Mouse (Mus musculus) liver, adult 2 months (tissue): ENCODE measurements around the gene Surf1.

Source experiments
- CTCF ChIP-seq: fragments of 200-500 bp; IDR thresholded peaks from 2 replicates; pipeline ENCODE4 v1.5.1; 2011; ENCODE audit warnings: low read depth, low read length, control low read depth
- POLR2A ChIP-seq: fragments of 200-500 bp; IDR thresholded peaks from 2 replicates; pipeline ENCODE4 v1.6.1; 2011; ENCODE audit warnings: low read length, control low read depth; ENCODE audit not compliant: insufficient read depth; ENCODE audit errors: extremely low read depth

DNA sequence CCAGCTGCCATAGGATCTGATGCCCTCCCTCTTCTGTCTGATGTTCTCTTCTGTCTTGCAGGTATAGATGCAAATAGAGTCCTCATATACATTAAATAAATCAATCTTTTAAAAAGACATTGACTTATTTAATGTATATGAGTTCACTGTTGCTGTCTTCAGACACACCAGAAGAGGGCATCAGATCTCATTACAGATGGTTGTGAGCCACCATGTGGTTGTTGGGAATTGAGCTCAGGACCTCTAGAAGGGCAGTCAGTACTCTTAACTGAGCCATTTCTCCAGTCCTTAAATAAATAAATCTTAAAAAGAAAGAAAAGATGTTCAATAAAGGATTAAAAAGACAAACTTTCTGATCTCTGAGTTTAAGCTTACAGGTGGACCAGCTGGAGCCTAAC lies 6.9 kb downstream of the Surf1 start:
- TF ChIP-seq POLR2A, result no peak
- no peak for TF ChIP-seq CTCF
